Comparison of ENCODE assay signal across 9 mouse cellular contexts in the genomic region with DNA sequence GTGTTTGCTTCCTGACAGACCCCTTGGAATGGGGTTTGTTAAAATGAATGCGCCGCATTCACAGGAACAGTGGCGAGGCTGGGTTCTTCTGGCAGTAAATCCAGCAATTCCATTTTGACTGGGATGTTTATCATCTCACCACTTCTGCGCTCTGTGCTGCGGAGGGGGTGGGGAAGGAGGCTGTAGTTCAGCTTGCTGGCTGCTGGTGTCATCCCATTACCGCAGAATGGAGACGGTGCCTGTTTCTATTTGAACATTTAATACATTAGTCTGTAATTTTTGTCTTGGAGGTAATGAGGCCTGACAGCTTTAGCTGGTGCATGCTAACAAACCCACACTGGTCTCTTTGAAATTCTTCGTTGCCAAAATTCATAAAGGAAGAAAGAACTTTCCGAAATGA.
DNase-seq lines count a peak whose midpoint lies in the region; TF ChIP-seq lines count a peak whose summit lies in the region.
"Had no signal": no experiment of that assay in that cellular context is flagged by ENCODE, and none has a peak within 500 bp of the region (broad histone marks: within the 10 kb centered on the region; RNA-seq: fewer than 3 reads in every experiment).

No protein-coding gene starts in this region.

- DNase-seq in kidney, adult 9 months, result peak; percentile 7
- DNase-seq in kidney, adult 18-20 months, result no peak
- peak; percentile 7 for DNase-seq in cerebellum, adult 8-10 months
- peak; percentile 58 for DNase-seq in forelimb bud, embryonic 11.5 days (ENCODE audit: low read depth, low spot score)
- DNase-seq in layer of hippocampus, adult 8-10 months (ENCODE audit: low spot score in 2 of 2), result peak; percentile 69 to 77
- peak; percentile 23 for DNase-seq in neural tube, embryonic 10.5 days (ENCODE audit: extremely low spot score, low spot score)
- DNase-seq in thymus, adult 2 months, result no peak
- no peak for DNase-seq in gastrocnemius, adult 2 months
- DNase-seq: liver, embryonic 13.5 days had no signal

- 70% methylated on average over 9 of the region's 9 CpGs for WGBS in thymus, adult 2 months

- intact Hi-C loops in gastrocnemius, adult 2 months (cut with DNase I), result no loop called here

- no peak for TF ChIP-seq POLR2A in thymus, adult 2 months (IDR thresholded peaks at IDR 0.05; ENCODE audit: control insufficient read depth, extremely low read depth, insufficient read depth, low read length, poor library complexity)

- no peak for TF ChIP-seq CTCF in thymus, adult 2 months (IDR thresholded peaks at IDR 0.05; ENCODE audit: borderline replicate concordance, control insufficient read depth, extremely low read depth, insufficient read depth, low read length, poor library complexity)
- TF ChIP-seq CTCF in gastrocnemius, adult 2 months (IDR thresholded peaks at IDR 0.05), result no peak; the same call in 1 of the 2 replicates

- H3K4me1 ChIP-seq in thymus, adult 2 months (replicated peaks; ENCODE audit: control insufficient read depth, insufficient read depth, low read length), result no peaks in the 10 kb centered on the region
- H3K4me1 ChIP-seq: liver, embryonic 13.5 days had no signal

- H3K4me3 ChIP-seq in thymus, adult 2 months (ENCODE audit: control insufficient read depth, insufficient read depth, low read length), result no peak overlapping the region
- H3K4me3 ChIP-seq in gastrocnemius, adult 2 months, result no peak overlapping the region
- H3K4me3 ChIP-seq: liver, embryonic 13.5 days had no signal

- H3K27ac ChIP-seq in thymus, adult 2 months (ENCODE audit: control insufficient read depth, insufficient read depth, low read length), result no peak overlapping the region
- no peak overlapping the region for H3K27ac ChIP-seq in gastrocnemius, adult 2 months
- H3K27ac ChIP-seq: liver, embryonic 13.5 days had no signal

- no peaks in the 10 kb centered on the region for H3K27me3 ChIP-seq in thymus, adult 2 months (ENCODE audit: control insufficient read depth, insufficient read depth, low read length)
- H3K27me3 ChIP-seq: liver, embryonic 13.5 days had no signal

- H3K36me3 ChIP-seq in thymus, adult 2 months (ENCODE audit: control insufficient read depth, insufficient read depth, low read length), result no peaks in the 10 kb centered on the region
- H3K36me3 ChIP-seq: liver, embryonic 13.5 days had no signal

Comparison
In these comparisons a context has a peak if more than half of its experiments do, and no peak if none do; other contexts are left out.
1. DNase-seq: peak in kidney, adult 9 months (single experiment), cerebellum, adult 8-10 months (single experiment), forelimb bud, embryonic 11.5 days (single experiment), layer of hippocampus, adult 8-10 months (2 of 2) and neural tube, embryonic 10.5 days (single experiment); none in kidney, adult 18-20 months (single experiment), thymus, adult 2 months (single experiment) and gastrocnemius, adult 2 months (single experiment).